Mouse (Mus musculus): Measurements from ENCODE around the gene Ube2h. TPM values are rescaled to one million over a fixed set of nuclear protein-coding genes. Genes with fewer than 3 reads are reported as not detected.

Gene Ube2h
- polyA plus RNA-seq, 1 experiment from 2014 or later, result 42.3 TPM

DNA sequence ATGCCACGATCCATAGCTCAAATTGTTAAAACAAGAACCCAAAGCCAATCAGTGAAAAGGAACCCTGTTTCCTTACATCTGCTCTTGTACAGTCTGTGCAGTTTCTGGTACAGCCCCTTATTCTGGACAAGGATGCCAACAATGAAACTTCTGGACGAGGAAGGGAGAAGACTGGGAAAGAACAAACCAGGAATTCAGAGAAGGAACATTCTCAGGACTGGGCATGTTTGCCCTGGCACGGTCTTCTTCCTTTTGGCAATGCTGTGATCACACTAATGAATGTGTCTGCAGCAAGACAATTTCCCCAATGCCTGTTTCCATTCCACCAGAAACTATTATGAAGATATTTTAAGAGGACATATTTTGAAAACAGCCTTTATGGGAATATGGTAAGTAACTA is 55.6 kb downstream of the Ube2h start:
- WGBS, result 92% methylated on average over 3 of the region's 3 CpGs
- Histone ChIP-seq H3K36me3 (ENCODE audit: insufficient read depth) (peaks cover 14% of the 10 kb centered on the region), H3K4me1 (ENCODE audit: insufficient read depth) (no peaks in the 10 kb centered on the region), H3K27ac (ENCODE audit: low read depth) (no peak overlapping the region), H3K9me3 (ENCODE audit: low read depth, low read length) (no peaks in the 10 kb centered on the region), H3K4me2 (no peak overlapping the region), H3K27me3 (ENCODE audit: insufficient read depth, low read length) (no peaks in the 10 kb centered on the region), H3K4me3 (ENCODE audit: low read depth, low read length) (no peak overlapping the region), H3K9ac (no peak overlapping the region)
- DNase-seq (no peak), ATAC-seq (ENCODE audit: insufficient read depth) (no peak)
- TF ChIP-seq CTCF (IDR thresholded peaks at IDR 0.05; ENCODE audit: low read depth), result no peak

DNA sequence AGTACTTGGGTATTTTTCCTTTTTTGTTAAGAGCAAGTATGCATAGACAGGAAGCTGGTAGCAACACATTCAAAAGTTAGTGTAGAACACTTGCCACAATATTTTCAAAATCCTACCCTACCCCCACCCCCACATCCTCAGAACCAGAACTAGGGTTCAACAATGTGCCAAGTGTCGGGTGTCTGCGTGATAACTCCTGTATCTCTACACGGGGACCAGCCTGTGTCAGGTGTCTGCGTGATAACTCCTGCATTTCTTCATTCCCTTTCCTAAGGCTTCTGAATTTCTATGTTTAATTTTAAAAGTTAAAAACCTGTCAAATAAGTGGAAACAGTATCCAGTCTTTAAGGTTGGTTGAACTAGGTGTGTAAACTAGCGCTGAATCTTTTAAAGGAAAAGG is 58.4 kb downstream of the Ube2h start:
- H3K4me3 ChIP-seq (ENCODE audit: low read depth, low read length), result no peak overlapping the region
- H3K9me3 ChIP-seq (ENCODE audit: low read depth, low read length), result no peaks in the 10 kb centered on the region
- no peak overlapping the region for H3K4me2 ChIP-seq
- no peak overlapping the region for H3K9ac ChIP-seq
- no peak overlapping the region for H3K27ac ChIP-seq (ENCODE audit: low read depth)
- H3K4me1 ChIP-seq (ENCODE audit: insufficient read depth), result no peaks in the 10 kb centered on the region
- DNase-seq, result no peak
- no peak for TF ChIP-seq CTCF (IDR thresholded peaks at IDR 0.05; ENCODE audit: low read depth)
- 73% methylated on average over 5 of the region's 5 CpGs for WGBS
- peaks cover 11% of the 10 kb centered on the region; the same call in 1 of the 2 replicates for H3K36me3 ChIP-seq (ENCODE audit: insufficient read depth)
- no peaks in the 10 kb centered on the region for H3K27me3 ChIP-seq (ENCODE audit: insufficient read depth, low read length)
- ATAC-seq (ENCODE audit: insufficient read depth), result no peak

DNA sequence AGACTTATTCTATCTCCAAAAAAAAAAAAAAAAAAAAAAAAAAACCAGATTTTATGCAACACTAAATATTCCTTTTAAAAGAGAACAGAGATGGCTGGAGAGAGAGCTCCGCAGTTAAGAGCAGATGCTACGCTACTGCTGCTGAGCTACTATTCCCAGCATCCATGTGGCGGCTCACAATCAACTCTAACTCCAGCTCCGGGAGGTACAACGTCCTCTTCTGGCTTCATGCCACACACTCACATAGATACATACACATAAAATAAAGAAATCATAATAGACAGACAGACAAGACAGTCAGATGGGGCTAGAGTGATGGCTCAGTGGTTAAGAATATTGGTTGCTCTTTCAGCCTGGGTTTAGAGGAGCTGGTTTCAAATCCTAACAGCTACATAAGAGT is 58.9 kb downstream of the Ube2h start:
- Histone ChIP-seq H3K4me3 (ENCODE audit: low read depth, low read length) (no peak overlapping the region), H3K9me3 (ENCODE audit: low read depth, low read length) (no peaks in the 10 kb centered on the region), H3K27me3 (ENCODE audit: insufficient read depth, low read length) (no peaks in the 10 kb centered on the region), H3K4me1 (ENCODE audit: insufficient read depth) (no peaks in the 10 kb centered on the region), H3K27ac (ENCODE audit: low read depth) (no peak overlapping the region), H3K4me2 (no peak overlapping the region), H3K36me3 (ENCODE audit: insufficient read depth) (peaks cover 16% of the 10 kb centered on the region), H3K9ac (no peak overlapping the region)
- no peak for ATAC-seq (ENCODE audit: insufficient read depth)
- no peak for TF ChIP-seq CTCF (IDR thresholded peaks at IDR 0.05; ENCODE audit: low read depth)
- DNase-seq, result no peak
- 79% methylated on average over 5 of the region's 5 CpGs for WGBS

- DNase-seq, result no peak
- H3K27ac ChIP-seq (ENCODE audit: low read depth), result no peak overlapping the region
- 83% methylated on average over 9 of the region's 9 CpGs for WGBS
These were observed 60.9 kb downstream of the Ube2h start for GRCm38 (mm10) chr6:30243347-30244007.

GRCm38 (mm10) chr6:30242928-30243327 is 61.4 kb downstream of the Ube2h start:
- H3K4me3 ChIP-seq (ENCODE audit: low read depth, low read length), result no peak overlapping the region
- no peak for TF ChIP-seq CTCF (IDR thresholded peaks at IDR 0.05; ENCODE audit: low read depth)
- no peak overlapping the region for H3K9ac ChIP-seq
- WGBS, result 70% methylated on average over 4 of the region's 4 CpGs
- no peaks in the 10 kb centered on the region for H3K4me1 ChIP-seq (ENCODE audit: insufficient read depth)
- ATAC-seq (ENCODE audit: insufficient read depth) (no peak), DNase-seq (no peak)
- no peaks in the 10 kb centered on the region for H3K27me3 ChIP-seq (ENCODE audit: insufficient read depth, low read length)
- peaks cover 28% of the 10 kb centered on the region; the same call in 1 of the 2 replicates for H3K36me3 ChIP-seq (ENCODE audit: insufficient read depth)
- H3K9me3 ChIP-seq (ENCODE audit: low read depth, low read length), result no peaks in the 10 kb centered on the region
- H3K27ac ChIP-seq (ENCODE audit: low read depth), result no peak overlapping the region
- H3K4me2 ChIP-seq, result no peak overlapping the region

More at GRCm38 (mm10) chr6:30243347-30244007, 60.9 kb downstream of the Ube2h start:
- no peak overlapping the region for H3K4me3 ChIP-seq (ENCODE audit: low read depth, low read length)
- no peak overlapping the region for H3K9ac ChIP-seq
- H3K4me2 ChIP-seq, result no peak overlapping the region
- peaks cover 29% of the 10 kb centered on the region for H3K36me3 ChIP-seq (ENCODE audit: insufficient read depth)
- no peak for ATAC-seq (ENCODE audit: insufficient read depth)
- H3K9me3 ChIP-seq (ENCODE audit: low read depth, low read length), result no peaks in the 10 kb centered on the region
- H3K27me3 ChIP-seq (ENCODE audit: insufficient read depth, low read length), result no peaks in the 10 kb centered on the region
- no peaks in the 10 kb centered on the region for H3K4me1 ChIP-seq (ENCODE audit: insufficient read depth)
- TF ChIP-seq CTCF (IDR thresholded peaks at IDR 0.05; ENCODE audit: low read depth), result no peak

- Histone ChIP-seq H3K4me3 (ENCODE audit: low read depth, low read length) (no peak overlapping the region), H3K27me3 (ENCODE audit: insufficient read depth, low read length) (no peaks in the 10 kb centered on the region), H3K9me3 (ENCODE audit: low read depth, low read length) (no peaks in the 10 kb centered on the region), H3K4me1 (ENCODE audit: insufficient read depth) (no peaks in the 10 kb centered on the region), H3K27ac (ENCODE audit: low read depth) (no peak overlapping the region), H3K4me2 (no peak overlapping the region), H3K36me3 (ENCODE audit: insufficient read depth) (peaks cover 32% of the 10 kb centered on the region; the same call in 1 of the 2 replicates), H3K9ac (no peak overlapping the region)
- DNase-seq, result no peak
- TF ChIP-seq CTCF (IDR thresholded peaks at IDR 0.05; ENCODE audit: low read depth), result no peak
- WGBS, result 93% methylated on average over 7 of the region's 7 CpGs
- ATAC-seq (ENCODE audit: insufficient read depth), result no peak
These were observed 64.2 kb downstream of the Ube2h start for GRCm38 (mm10) chr6:30240105-30240504.

- H3K9ac ChIP-seq, result no peak overlapping the region
- no peak overlapping the region for H3K27ac ChIP-seq (ENCODE audit: low read depth)
- DNase-seq, result no peak
- no peak overlapping the region for H3K4me2 ChIP-seq
- no peaks in the 10 kb centered on the region for H3K27me3 ChIP-seq (ENCODE audit: insufficient read depth, low read length)
- TF ChIP-seq CTCF (IDR thresholded peaks at IDR 0.05; ENCODE audit: low read depth), result no peak
- no peaks in the 10 kb centered on the region for H3K9me3 ChIP-seq (ENCODE audit: low read depth, low read length)
- WGBS, result 79% methylated on average over 6 of the region's 6 CpGs
- H3K4me3 ChIP-seq (ENCODE audit: low read depth, low read length), result no peak overlapping the region
- ATAC-seq (ENCODE audit: insufficient read depth), result no peak
- peaks cover 32% of the 10 kb centered on the region; the same call in 1 of the 2 replicates for H3K36me3 ChIP-seq (ENCODE audit: insufficient read depth)
- no peaks in the 10 kb centered on the region for H3K4me1 ChIP-seq (ENCODE audit: insufficient read depth)
These were observed 65.1 kb downstream of the Ube2h start for GRCm38 (mm10) chr6:30239207-30239606.

All from lung, embryonic 14.5 days (tissue).